Mouse (Mus musculus) midbrain, embryonic 15.5 days (tissue): Measurements from ENCODE around the gene Rnaseh2c. TPM values are rescaled to one million over a fixed set of nuclear protein-coding genes. Genes with fewer than 3 reads are reported as not detected.

Experiments used
- ATAC-seq: fragments of 200-750 bp; cut with Nextera tagmentation; replicated peaks from 2 replicates; pipeline ENCODE4 v1.8.0; 2017; ENCODE audit warnings: moderate TSS enrichment
- H3K27ac ChIP-seq: fragments of 300-500 bp; sonication (generic); 2 replicates; pipeline ENCODE4 v1.5.1; 2015; ENCODE audit warnings: mild to moderate bottlenecking, inconsistent platforms
- H3K27me3 ChIP-seq: fragments of 300-500 bp; sonication (generic); replicated peaks from 2 replicates; pipeline ENCODE4 v1.6.1; 2015; ENCODE audit warnings: inconsistent platforms
- H3K36me3 ChIP-seq: fragments of 300-500 bp; sonication (generic); replicated peaks from 2 replicates; pipeline ENCODE4 v1.6.1; 2015; ENCODE audit warnings: inconsistent platforms
- H3K4me1 ChIP-seq: fragments of 300-500 bp; sonication (generic); 2 replicates; pipeline ENCODE4 v1.6.1; 2015; ENCODE audit warnings: inconsistent platforms
- H3K4me2 ChIP-seq: fragments of 300-500 bp; sonication (generic); 2 replicates; pipeline ENCODE4 v1.6.1; 2015; ENCODE audit warnings: inconsistent platforms, mild to moderate bottlenecking, moderate library complexity
- H3K4me3 ChIP-seq: fragments of 300-500 bp; sonication (generic); 2 replicates; pipeline ENCODE4 v1.5.1; 2015; ENCODE audit warnings: mild to moderate bottlenecking, inconsistent platforms
- H3K9ac ChIP-seq: fragments of 300-500 bp; sonication (generic); 2 replicates; pipeline ENCODE4 v1.6.1; 2015; ENCODE audit warnings: mild to moderate bottlenecking, inconsistent platforms
- H3K9me3 ChIP-seq: fragments of 300-500 bp; sonication (generic); 2 replicates; pipeline ENCODE4 v1.6.1; 2016; ENCODE audit warnings: inconsistent platforms
- WGBS: fragments of 180-500 bp; shearing (Covaris S2); methylation state at CpG from one replicate; pipeline ENCODE4 v1.1.7; 2015; ENCODE audit warnings: mixed read lengths; 5-methylcytosine and 5-hydroxymethylcytosine counted together
- polyA plus RNA-seq: library from polyadenylated mRNA; unstranded; fragments of >200 nt; fragmentation: Nextera tagmentation; extraction: Ambion mirVana; gene quantifications from 2 replicates; pipeline ENCODE4 v1.2.1, GENCODE M21; 2015

Gene Rnaseh2c
- polyA plus RNA-seq, 1 experiment from 2014 or later, result 57.7 TPM

DNA sequence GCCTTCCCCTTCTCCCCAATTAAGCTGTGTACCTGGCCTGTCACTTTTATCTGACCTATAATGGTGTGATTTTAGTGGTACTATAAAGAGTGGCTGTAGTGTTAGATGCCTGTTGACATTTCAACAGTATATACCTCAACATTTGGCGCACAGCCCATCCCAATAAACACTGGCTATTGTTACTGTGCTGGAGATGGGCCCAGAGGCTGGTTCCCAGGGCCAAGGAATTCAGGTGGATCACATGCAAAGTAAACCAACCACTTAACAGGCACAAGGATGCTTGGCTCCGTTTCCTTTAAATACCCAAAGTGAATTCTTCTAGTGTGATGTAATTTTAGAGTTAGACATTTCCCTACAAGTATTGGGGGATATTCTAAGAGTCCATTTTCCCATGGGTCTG lies 13.3 kb downstream of the Rnaseh2c start:
- Histone ChIP-seq H3K27ac (no peak overlapping the region), H3K9me3 (no peaks in the 10 kb centered on the region), H3K27me3 (peaks cover 2% of the 10 kb centered on the region), H3K9ac (no peak overlapping the region), H3K4me1 (peaks cover 8% of the 10 kb centered on the region), H3K4me2 (no peak overlapping the region), H3K4me3 (no peak overlapping the region), H3K36me3 (no peaks in the 10 kb centered on the region)
- 72% methylated on average over 2 of the region's 2 CpGs for WGBS
- no peak for ATAC-seq

DNA sequence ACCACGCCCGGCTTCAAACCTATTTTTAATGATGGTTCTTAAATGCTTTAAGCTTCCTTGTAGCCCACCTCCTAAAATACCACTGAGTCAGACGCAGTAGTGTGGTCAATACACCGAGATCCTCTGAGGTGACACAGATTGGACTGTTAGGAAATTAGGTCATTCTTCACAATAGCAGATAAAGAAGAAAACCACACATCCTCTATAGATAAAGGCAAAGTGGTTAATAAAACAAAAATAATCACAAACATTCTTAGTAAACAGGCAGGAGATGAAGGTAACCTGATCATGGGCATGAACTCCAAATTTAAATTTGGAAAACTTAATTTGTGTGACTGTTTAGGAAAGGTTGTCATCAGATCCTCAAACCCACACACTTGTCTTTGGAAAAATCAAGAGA lies 18.3 kb downstream of the Rnaseh2c start:
- Histone ChIP-seq H3K27me3 (peaks cover 2% of the 10 kb centered on the region; the same call in 1 of the 2 replicates), H3K4me2 (no peak overlapping the region), H3K4me3 (no peak overlapping the region), H3K36me3 (no peaks in the 10 kb centered on the region), H3K9ac (no peak overlapping the region), H3K9me3 (no peaks in the 10 kb centered on the region), H3K27ac (no peak overlapping the region), H3K4me1 (no peaks in the 10 kb centered on the region)
- 91% methylated on average over 4 of the region's 4 CpGs for WGBS
- no peak for ATAC-seq

DNA sequence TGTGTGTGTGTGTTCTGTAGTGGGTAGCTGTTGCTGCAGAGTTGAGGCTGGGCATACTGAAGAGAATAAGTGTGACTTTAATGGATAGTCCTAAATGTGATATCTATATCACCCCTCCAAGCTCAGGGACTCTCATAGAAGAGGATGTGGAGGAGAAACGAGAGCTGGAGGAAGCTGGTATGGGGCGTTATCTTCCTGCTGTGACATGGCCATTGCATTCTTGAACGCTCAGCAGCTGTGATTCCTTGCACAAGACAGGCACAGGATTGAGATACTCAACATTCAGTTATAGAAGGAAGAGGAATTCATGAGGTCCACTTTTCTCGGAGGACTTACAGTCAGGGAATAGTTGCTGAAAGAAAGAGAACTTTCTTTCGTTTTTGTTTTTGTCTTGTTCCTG lies 20.2 kb downstream of the Rnaseh2c start:
- Histone ChIP-seq H3K4me1 (no peaks in the 10 kb centered on the region), H3K4me2 (no peak overlapping the region), H3K27ac (no peak overlapping the region), H3K9ac (no peak overlapping the region), H3K4me3 (no peak overlapping the region), H3K9me3 (no peaks in the 10 kb centered on the region), H3K27me3 (peaks cover 2% of the 10 kb centered on the region; the same call in 1 of the 2 replicates), H3K36me3 (no peaks in the 10 kb centered on the region)
- no peak for ATAC-seq
- WGBS, result 82% methylated on average over 5 of the region's 5 CpGs

DNA sequence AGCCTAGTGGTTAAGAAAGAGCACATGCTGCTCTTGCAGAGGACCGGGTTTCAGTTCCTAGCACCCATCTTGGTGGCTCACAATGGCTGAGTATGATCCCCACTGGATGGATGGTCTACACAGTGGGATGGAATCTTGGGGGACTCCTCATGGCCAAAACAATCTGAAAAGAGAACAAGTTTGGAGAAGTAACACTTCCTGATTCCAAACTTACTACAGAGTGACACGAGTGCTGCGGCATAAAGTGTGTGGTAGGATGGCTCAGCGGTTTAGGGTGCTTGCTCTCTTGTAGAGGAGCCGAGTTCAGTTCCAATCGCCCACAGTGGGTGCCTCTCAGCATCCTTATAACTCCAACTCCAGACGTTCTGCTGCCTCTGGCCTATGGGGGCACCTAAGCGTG lies 23.6 kb downstream of the Rnaseh2c start:
- Histone ChIP-seq H3K4me3 (no peak overlapping the region), H3K36me3 (no peaks in the 10 kb centered on the region), H3K27me3 (no peaks in the 10 kb centered on the region), H3K27ac (no peak overlapping the region), H3K9me3 (no peaks in the 10 kb centered on the region), H3K9ac (no peak overlapping the region), H3K4me1 (no peaks in the 10 kb centered on the region), H3K4me2 (no peak overlapping the region)
- ATAC-seq, result no peak
- 87% methylated on average over 8 of the region's 8 CpGs for WGBS

DNA sequence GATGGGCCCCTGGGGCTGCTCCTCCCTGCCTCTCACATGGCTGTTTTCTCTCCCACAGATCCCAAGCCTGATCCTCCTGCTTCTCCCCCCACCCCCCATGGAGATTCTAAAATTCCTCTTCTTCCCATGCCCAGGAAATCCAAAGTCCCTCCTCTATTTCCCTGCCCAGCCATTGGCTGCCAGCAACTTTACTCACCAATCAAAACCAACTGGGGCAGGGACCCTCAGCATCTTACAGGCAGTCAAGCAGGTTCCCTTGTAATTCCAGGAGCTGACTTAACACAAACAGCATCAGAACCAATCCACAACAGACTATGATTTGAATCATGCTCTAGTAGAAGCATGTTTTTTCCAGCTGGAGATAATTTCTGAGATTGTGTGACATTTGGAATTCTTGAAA lies 28.2 kb downstream of the Rnaseh2c start:
- Histone ChIP-seq H3K4me3 (no peak overlapping the region), H3K4me2 (no peak overlapping the region), H3K9me3 (no peaks in the 10 kb centered on the region), H3K36me3 (no peaks in the 10 kb centered on the region), H3K27ac (no peak overlapping the region), H3K27me3 (no peaks in the 10 kb centered on the region), H3K4me1 (no peaks in the 10 kb centered on the region), H3K9ac (no peak overlapping the region)
- ATAC-seq, result no peak

DNA sequence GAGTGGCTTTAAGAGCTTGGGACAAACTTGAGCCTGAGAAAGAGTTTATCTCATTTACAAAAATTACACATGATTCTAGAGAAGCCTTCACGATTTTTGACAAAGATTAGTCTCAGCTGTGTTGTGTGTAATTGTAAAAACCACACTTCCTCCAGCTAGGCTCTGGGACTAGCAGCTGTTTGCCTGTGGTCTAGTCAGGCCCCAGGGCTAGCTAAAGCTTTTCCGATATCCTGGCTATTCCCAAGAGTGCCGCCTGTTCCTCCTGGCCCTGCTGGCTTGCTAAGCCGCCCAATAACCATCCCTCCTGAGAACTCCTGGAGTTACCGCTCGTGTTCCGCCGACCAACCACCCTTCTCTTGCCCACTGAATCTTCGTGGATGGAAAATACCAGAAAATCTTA lies 30.4 kb downstream of the Rnaseh2c start:
- H3K4me1 ChIP-seq, result peaks cover 9% of the 10 kb centered on the region
- H3K27ac ChIP-seq, result no peak overlapping the region
- ATAC-seq, result no peak
- no peaks in the 10 kb centered on the region for H3K27me3 ChIP-seq
- no peaks in the 10 kb centered on the region for H3K36me3 ChIP-seq
- 74% methylated on average over 9 of the region's 9 CpGs for WGBS
- no peaks in the 10 kb centered on the region for H3K9me3 ChIP-seq
- H3K9ac ChIP-seq, result no peak overlapping the region
- H3K4me2 ChIP-seq, result no peak overlapping the region
- H3K4me3 ChIP-seq, result no peak overlapping the region

DNA sequence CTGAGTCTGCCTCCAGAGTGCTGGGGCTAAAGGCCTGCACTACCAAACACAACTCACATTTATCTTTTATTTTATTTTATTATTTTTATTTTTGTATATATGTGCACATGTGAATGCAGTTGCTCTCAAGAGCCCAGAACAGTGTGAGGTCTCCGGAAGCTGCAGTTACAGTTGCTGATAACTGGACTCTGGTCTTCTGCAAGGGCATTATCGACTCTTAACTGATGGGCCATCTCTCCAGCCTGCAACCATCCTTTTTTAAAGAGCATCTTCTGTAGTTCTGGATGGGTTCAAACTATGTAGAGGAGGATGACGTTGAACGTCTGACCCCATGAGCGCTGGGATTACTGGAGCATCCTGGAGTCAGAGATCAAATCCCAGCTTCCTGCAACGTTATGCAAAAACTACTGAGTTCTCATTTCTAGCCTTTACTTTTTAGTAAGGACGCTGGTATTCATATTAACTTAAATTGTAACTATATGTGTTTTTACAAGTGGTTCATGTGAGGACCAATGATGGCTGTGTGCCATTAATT lies 34.4 kb downstream of the Rnaseh2c start:
- H3K4me1 ChIP-seq, result peaks cover 24% of the 10 kb centered on the region
- peaks cover 13% of the 10 kb centered on the region for H3K36me3 ChIP-seq
- H3K4me2 ChIP-seq, result no peak overlapping the region
- no peak overlapping the region for H3K4me3 ChIP-seq
- no peaks in the 10 kb centered on the region for H3K27me3 ChIP-seq
- H3K27ac ChIP-seq, result no peak overlapping the region; the same call in 1 of the 2 replicates
- 83% methylated on average over 7 of the region's 7 CpGs for WGBS
- H3K9me3 ChIP-seq, result no peaks in the 10 kb centered on the region
- ATAC-seq, result no peak
- H3K9ac ChIP-seq, result 0 out of 2 replicates have a peak overlapping the region, but pooled peaks have one; percentile 90

DNA sequence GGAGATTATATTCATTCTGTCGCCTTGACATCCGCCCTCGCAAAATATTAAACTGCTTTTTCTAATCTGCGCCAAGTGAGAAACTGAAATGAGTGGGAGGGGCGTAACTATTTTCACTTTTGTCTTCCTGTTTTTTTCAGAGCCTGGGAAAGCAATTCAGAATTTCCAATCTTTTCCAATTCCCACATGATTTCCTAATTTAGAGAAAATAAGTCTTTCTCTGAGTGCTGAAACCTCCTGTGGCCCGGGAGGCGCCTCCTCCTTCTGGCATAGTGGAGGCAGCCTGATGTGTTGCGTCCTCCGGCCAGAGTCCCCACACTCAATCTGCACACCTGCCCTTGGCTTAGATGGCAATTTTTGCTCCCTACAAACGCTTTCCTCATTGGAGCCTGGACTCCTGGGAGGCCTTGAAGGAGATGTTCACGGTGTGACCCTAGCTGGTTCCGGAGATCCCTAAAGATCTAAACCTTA lies 34.9 kb downstream of the Rnaseh2c start:
- 37% methylated on average over 12 of the region's 12 CpGs for WGBS
- ATAC-seq, result 0 out of 2 replicates have a peak, but pooled peaks have one; percentile 6

DNA sequence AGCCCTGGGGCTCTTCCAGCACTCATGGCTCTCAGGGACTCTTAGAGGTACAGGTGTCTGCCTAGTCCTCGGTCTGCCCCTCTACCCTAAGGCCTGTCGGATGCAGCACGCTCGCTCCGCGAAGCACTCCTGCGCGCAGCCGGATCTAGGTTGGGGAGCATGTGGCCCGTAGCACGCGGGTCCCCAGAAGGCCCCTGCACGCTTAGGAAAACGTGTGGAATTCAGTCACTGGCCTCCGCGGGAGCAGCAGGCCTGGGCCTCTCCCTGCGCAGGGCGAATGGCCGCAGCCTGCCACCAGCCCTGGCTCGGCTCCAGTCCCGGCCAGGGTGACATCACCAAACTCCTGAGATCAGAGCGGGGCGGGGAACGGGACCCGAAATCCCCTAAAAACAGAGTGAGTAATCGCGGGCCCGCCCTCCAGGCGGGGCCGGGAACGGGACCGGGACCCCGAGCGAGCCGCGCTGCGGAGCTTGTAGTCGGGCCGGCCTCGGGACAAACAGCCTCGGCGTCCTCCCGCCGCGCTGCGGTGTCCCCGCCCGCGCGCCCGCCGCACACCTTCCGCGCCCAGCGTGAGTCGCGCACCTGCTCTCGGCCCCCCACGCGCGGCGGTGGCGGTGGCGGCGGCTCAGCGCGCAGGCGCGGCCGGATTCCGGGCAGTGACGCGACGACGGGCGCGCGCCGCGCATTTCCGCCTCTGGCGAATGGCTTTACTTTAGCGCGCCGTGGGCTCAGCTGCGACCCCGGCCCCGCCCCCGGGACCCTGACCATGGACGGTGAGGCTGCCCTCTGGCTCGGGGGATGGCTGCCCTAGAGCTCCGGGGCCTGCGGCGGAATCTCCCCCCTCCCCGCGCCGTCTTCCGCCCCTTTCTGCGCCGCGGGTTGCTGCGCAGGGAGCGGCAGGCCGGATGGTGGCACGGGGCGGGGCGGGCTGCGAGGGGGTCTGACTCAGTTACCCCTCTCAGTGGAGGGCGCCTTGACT lies 35.7 kb downstream of the Rnaseh2c start, which contains the start of gene Rela:
TSS of gene Rela (plus strand) at position 415 of the 979 bp plus-strand sequence.
- Histone ChIP-seq H3K9ac (peak within 1 kb of the TSS; percentile 90), H3K27ac (peak within 1 kb of the TSS; percentile 92), H3K4me2 (peak within 1 kb of the TSS; percentile 92), H3K27me3 (no peaks in the 10 kb centered on the region), H3K4me3 (peak within 1 kb of the TSS; percentile 67), H3K4me1 (peaks cover 24% of the 10 kb centered on the region), H3K9me3 (no peaks in the 10 kb centered on the region), H3K36me3 (peaks cover 25% of the 10 kb centered on the region)
- WGBS, result under 1% methylated on average over 98 of the region's 109 CpGs
- peak; percentile 85 for ATAC-seq

More for the DNA sequence above, 34.9 kb downstream of the Rnaseh2c start:
- H3K4me1 ChIP-seq, result peaks cover 24% of the 10 kb centered on the region
- H3K27ac ChIP-seq, result peak overlapping the region; percentile 92
- no peaks in the 10 kb centered on the region for H3K27me3 ChIP-seq
- H3K9me3 ChIP-seq, result no peaks in the 10 kb centered on the region
- H3K9ac ChIP-seq, result peak overlapping the region; percentile 90
- peak overlapping the region; percentile 67 for H3K4me3 ChIP-seq
- H3K4me2 ChIP-seq, result peak overlapping the region; percentile 92
- peaks cover 18% of the 10 kb centered on the region for H3K36me3 ChIP-seq

DNA sequence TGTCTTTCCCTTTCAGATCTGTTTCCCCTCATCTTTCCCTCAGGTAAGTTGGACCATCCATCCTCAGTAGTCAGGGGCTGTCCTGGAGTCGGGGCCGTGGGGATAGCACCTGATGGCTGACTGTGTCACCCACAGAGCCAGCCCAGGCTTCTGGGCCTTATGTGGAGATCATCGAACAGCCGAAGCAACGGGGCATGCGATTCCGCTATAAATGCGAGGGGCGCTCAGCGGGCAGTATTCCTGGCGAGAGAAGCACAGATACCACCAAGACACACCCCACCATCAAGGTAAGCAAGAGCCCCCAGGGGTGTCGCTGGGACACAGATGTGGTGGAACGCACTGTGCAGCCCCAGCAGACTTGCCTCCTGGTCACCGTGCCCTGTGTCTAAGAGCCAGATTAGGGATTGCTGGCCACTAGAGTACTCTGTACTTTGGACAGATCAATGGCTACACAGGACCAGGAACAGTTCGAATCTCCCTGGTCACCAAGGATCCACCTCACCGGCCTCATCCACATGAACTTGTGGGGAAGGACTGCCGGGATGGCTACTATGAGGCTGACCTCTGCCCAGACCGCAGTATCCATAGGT lies 36.8 kb downstream of the Rnaseh2c start:
- no peak for ATAC-seq
- Histone ChIP-seq H3K4me2 (peak overlapping the region; percentile 92), H3K9ac (peak overlapping the region; percentile 90), H3K27ac (peak overlapping the region; percentile 92; the same call in 1 of the 2 replicates), H3K4me3 (peak overlapping the region; percentile 67), H3K27me3 (no peaks in the 10 kb centered on the region), H3K4me1 (peaks cover 24% of the 10 kb centered on the region), H3K9me3 (no peaks in the 10 kb centered on the region), H3K36me3 (peaks cover 35% of the 10 kb centered on the region)
- 90% methylated on average over 18 of the region's 18 CpGs for WGBS

DNA sequence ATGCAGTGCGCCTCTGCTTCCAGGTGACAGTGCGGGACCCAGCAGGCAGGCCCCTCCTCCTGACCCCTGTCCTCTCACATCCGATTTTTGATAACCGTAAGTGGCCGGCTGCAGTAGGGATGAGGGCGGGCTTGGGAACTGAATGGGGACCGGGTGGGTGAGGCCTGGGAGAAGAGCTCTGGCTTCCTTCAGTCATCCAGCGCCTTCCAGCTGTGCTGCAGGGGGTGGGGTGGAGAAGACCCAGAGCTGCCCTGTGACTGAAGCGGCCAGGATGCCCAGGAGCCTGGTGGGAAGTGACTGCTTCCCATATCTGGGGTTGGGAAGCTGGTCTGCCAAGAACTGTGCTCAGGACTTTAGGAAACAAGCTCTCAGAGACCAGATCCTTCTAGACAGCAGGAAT lies 38.7 kb downstream of the Rnaseh2c start:
- H3K27ac ChIP-seq, result no peak overlapping the region
- ATAC-seq, result no peak
- H3K9ac ChIP-seq, result no peak overlapping the region
- no peak overlapping the region for H3K4me3 ChIP-seq
- H3K36me3 ChIP-seq, result peaks cover 51% of the 10 kb centered on the region
- H3K9me3 ChIP-seq, result no peaks in the 10 kb centered on the region
- WGBS, result 83% methylated on average over 9 of the region's 9 CpGs
- no peak overlapping the region for H3K4me2 ChIP-seq
- H3K4me1 ChIP-seq, result peaks cover 24% of the 10 kb centered on the region
- H3K27me3 ChIP-seq, result no peaks in the 10 kb centered on the region

DNA sequence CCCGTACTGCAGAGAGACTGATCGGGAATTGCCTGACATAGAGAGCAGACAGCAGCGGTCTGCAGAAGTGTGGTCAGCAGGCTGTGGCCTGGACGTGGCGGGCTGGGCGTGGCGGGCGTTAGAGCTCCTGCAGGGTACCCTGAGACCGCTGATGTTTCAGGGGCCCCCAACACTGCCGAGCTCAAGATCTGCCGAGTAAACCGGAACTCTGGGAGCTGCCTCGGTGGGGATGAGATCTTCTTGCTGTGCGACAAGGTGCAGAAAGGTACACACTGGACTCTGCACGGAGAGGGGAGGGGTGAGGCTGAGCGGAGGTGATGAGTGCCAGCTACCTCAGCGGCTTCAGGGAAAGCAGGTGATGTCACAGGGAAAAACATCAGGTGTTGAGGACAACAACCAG lies 39.3 kb downstream of the Rnaseh2c start:
- Histone ChIP-seq H3K9me3 (no peaks in the 10 kb centered on the region), H3K4me3 (no peak overlapping the region), H3K4me2 (no peak overlapping the region), H3K36me3 (peaks cover 58% of the 10 kb centered on the region), H3K4me1 (peaks cover 24% of the 10 kb centered on the region), H3K27ac (no peak overlapping the region), H3K9ac (no peak overlapping the region), H3K27me3 (no peaks in the 10 kb centered on the region)
- no peak for ATAC-seq
- 93% methylated on average over 17 of the region's 17 CpGs for WGBS
